Mouse (Mus musculus) macrophage (primary cell): Measurements from ENCODE around the gene Med7. TPM values are rescaled to one million over a fixed set of nuclear protein-coding genes. Genes with fewer than 3 reads are reported as not detected.
"Not testable (repeated sequence)": the region's sequence is repeated elsewhere in the genome, so short reads cannot be mapped to it uniquely, and the experiment has no call there.

Experiments
- H3K27ac ChIP-seq: fragments of 350-480 bp; formaldehyde crosslinking; 2 replicates; pipeline ENCODE4 v1.9.0; 2021
- H3K36me3 ChIP-seq: fragments of 350-480 bp; formaldehyde crosslinking; 2 replicates; pipeline ENCODE4 v1.9.0; 2021; ENCODE audit errors: inconsistent target
- H3K4me3 ChIP-seq: fragments of 350-480 bp; formaldehyde crosslinking; 2 replicates; pipeline ENCODE4 v1.9.0; 2021; ENCODE audit errors: inconsistent target
- H3K79me2 ChIP-seq: fragments of 350-480 bp; formaldehyde crosslinking; 2 replicates; pipeline ENCODE4 v1.9.0; 2021; ENCODE audit errors: inconsistent target
- WGBS: methylation state at CpG from one replicate; pipeline ENCODE4 v1.1.7; 2026; ENCODE audit warnings: inconsistent platforms; ENCODE audit not compliant: missing documents; 5-methylcytosine and 5-hydroxymethylcytosine counted together
- polyA plus RNA-seq: library from polyadenylated mRNA; stranded (reverse); fragments of 250-400 nt; gene quantifications from 3 replicates; pipeline ENCODE4 v1.2.4, GENCODE M21; 2018; ENCODE audit warnings: inconsistent platforms

The Med7 gene
- polyA plus RNA-seq, 1 experiment from 2014 or later: 43.6 TPM

GRCm38 (mm10) chr11:46401555-46401954 lies 35.2 kb upstream of the Med7 start:
- H3K4me3 ChIP-seq: no peak overlapping the region
- H3K36me3 ChIP-seq: no peaks in the 10 kb centered on the region
- H3K79me2 ChIP-seq: no peaks in the 10 kb centered on the region
- H3K27ac ChIP-seq: no peak overlapping the region
- WGBS: 89% methylated on average over 12 of the region's 12 CpGs

GRCm38 (mm10) chr11:46404986-46405385 lies 31.7 kb upstream of the Med7 start:
- H3K4me3 ChIP-seq: no peak overlapping the region
- H3K36me3 ChIP-seq: no peaks in the 10 kb centered on the region
- H3K27ac ChIP-seq: no peak overlapping the region
- WGBS: 94% methylated on average over 16 of the region's 16 CpGs
- no peaks in the 10 kb centered on the region for H3K79me2 ChIP-seq

GRCm38 (mm10) chr11:46406721-46407120 lies 30.0 kb upstream of the Med7 start:
- no peaks in the 10 kb centered on the region for H3K36me3 ChIP-seq
- H3K27ac ChIP-seq: no peak overlapping the region
- no peaks in the 10 kb centered on the region for H3K79me2 ChIP-seq
- H3K4me3 ChIP-seq: no peak overlapping the region
- 89% methylated on average over 10 of the region's 10 CpGs for WGBS

GRCm38 (mm10) chr11:46410018-46410563 lies 26.6 kb upstream of the Med7 start:
- Histone ChIP-seq H3K4me3 (no peak overlapping the region), H3K79me2 (no peaks in the 10 kb centered on the region), H3K27ac (no peak overlapping the region), H3K36me3 (no peaks in the 10 kb centered on the region)
- WGBS: 91% methylated on average over 2 of the region's 2 CpGs

- no peak overlapping the region for H3K4me3 ChIP-seq
- H3K79me2 ChIP-seq: no peaks in the 10 kb centered on the region
- H3K36me3 ChIP-seq: no peaks in the 10 kb centered on the region
- H3K27ac ChIP-seq: no peak overlapping the region
- 100% methylated on average over 1 of the region's 1 CpGs for WGBS
These were observed 18.3 kb upstream of the Med7 start for GRCm38 (mm10) chr11:46418438-46418837.

- WGBS: 92% methylated on average over 5 of the region's 5 CpGs
- no peak overlapping the region for H3K4me3 ChIP-seq
- H3K79me2 ChIP-seq: no peaks in the 10 kb centered on the region
- H3K36me3 ChIP-seq: no peaks in the 10 kb centered on the region
- H3K27ac ChIP-seq: no peak overlapping the region
These were observed 17.9 kb upstream of the Med7 start for GRCm38 (mm10) chr11:46418860-46419259.

GRCm38 (mm10) chr11:46421086-46421888 lies 15.4 kb upstream of the Med7 start:
- Histone ChIP-seq H3K4me3 (no peak overlapping the region), H3K36me3 (no peaks in the 10 kb centered on the region), H3K27ac (no peak overlapping the region), H3K79me2 (no peaks in the 10 kb centered on the region)
- 63% methylated on average over 8 of the region's 8 CpGs for WGBS

- not testable (repeated sequence) for H3K4me3 ChIP-seq, H3K79me2 ChIP-seq, H3K27ac ChIP-seq, H3K36me3 ChIP-seq
- WGBS: 96% methylated on average over 4 of the region's 4 CpGs
These were observed 8.6 kb upstream of the Med7 start for GRCm38 (mm10) chr11:46428131-46428530.

- H3K79me2 ChIP-seq: no peaks in the 10 kb centered on the region
- no peak overlapping the region for H3K4me3 ChIP-seq
- 94% methylated on average over 2 of the region's 2 CpGs for WGBS
- H3K27ac ChIP-seq: no peak overlapping the region
- H3K36me3 ChIP-seq: no peaks in the 10 kb centered on the region
These were observed 6.6 kb upstream of the Med7 start for GRCm38 (mm10) chr11:46430123-46430522.

- Histone ChIP-seq H3K36me3 (no peaks in the 10 kb centered on the region), H3K79me2 (no peaks in the 10 kb centered on the region), H3K4me3 (no peak overlapping the region), H3K27ac (no peak overlapping the region)
- 49% methylated on average over 3 of the region's 3 CpGs for WGBS
These were observed 5.6 kb upstream of the Med7 start for GRCm38 (mm10) chr11:46431129-46431528.

GRCm38 (mm10) chr11:46435363-46435762 lies 1.4 kb upstream of the Med7 start:
- H3K27ac ChIP-seq: no peak overlapping the region
- 0 out of 2 replicates have a peak, but pooled peaks cover 4% of the 10 kb centered on the region for H3K36me3 ChIP-seq
- H3K4me3 ChIP-seq: no peak overlapping the region
- H3K79me2 ChIP-seq: peaks cover 34% of the 10 kb centered on the region

- H3K27ac ChIP-seq: peak overlapping the region; percentile 73
- WGBS: 2% methylated on average over 23 of the region's 23 CpGs
These were observed 805 bp downstream of the Med7 start for GRCm38 (mm10) chr11:46437459-46438000.

GRCm38 (mm10) chr11:46439005-46439543 lies 2.3 kb downstream of the Med7 start:
- no peak overlapping the region for H3K27ac ChIP-seq
- WGBS: 77% methylated on average over 5 of the region's 5 CpGs
- H3K36me3 ChIP-seq: peaks cover 16% of the 10 kb centered on the region; the same call in 1 of the 2 replicates
- H3K4me3 ChIP-seq: no peak overlapping the region
- H3K79me2 ChIP-seq: peaks cover 56% of the 10 kb centered on the region

More at GRCm38 (mm10) chr11:46437459-46438000, 805 bp downstream of the Med7 start:
- peaks cover 53% of the 10 kb centered on the region for H3K79me2 ChIP-seq
- peaks cover 16% of the 10 kb centered on the region; the same call in 1 of the 2 replicates for H3K36me3 ChIP-seq
- H3K4me3 ChIP-seq: peak overlapping the region; percentile 95

- Histone ChIP-seq H3K4me3 (no peak overlapping the region), H3K36me3 (peaks cover 16% of the 10 kb centered on the region; the same call in 1 of the 2 replicates), H3K79me2 (peaks cover 56% of the 10 kb centered on the region), H3K27ac (no peak overlapping the region)
- 10% methylated on average over 1 of the region's 1 CpGs for WGBS
These were observed 5.0 kb downstream of the Med7 start for GRCm38 (mm10) chr11:46441774-46442173.

- H3K36me3 ChIP-seq: peaks cover 16% of the 10 kb centered on the region; the same call in 1 of the 2 replicates
- no peak overlapping the region for H3K4me3 ChIP-seq
- no peak overlapping the region for H3K27ac ChIP-seq
- WGBS: 81% methylated on average over 1 of the region's 1 CpGs
- peaks cover 44% of the 10 kb centered on the region for H3K79me2 ChIP-seq
These were observed 6.4 kb downstream of the Med7 start for GRCm38 (mm10) chr11:46443152-46443551.
